Mouse (Mus musculus): ENCODE results near the gene Nub1.
"Not testable (repeated sequence)": the region's sequence is repeated elsewhere in the genome, so short reads cannot be mapped to it uniquely, and the experiment has no call there.

The Nub1 gene

DNA sequence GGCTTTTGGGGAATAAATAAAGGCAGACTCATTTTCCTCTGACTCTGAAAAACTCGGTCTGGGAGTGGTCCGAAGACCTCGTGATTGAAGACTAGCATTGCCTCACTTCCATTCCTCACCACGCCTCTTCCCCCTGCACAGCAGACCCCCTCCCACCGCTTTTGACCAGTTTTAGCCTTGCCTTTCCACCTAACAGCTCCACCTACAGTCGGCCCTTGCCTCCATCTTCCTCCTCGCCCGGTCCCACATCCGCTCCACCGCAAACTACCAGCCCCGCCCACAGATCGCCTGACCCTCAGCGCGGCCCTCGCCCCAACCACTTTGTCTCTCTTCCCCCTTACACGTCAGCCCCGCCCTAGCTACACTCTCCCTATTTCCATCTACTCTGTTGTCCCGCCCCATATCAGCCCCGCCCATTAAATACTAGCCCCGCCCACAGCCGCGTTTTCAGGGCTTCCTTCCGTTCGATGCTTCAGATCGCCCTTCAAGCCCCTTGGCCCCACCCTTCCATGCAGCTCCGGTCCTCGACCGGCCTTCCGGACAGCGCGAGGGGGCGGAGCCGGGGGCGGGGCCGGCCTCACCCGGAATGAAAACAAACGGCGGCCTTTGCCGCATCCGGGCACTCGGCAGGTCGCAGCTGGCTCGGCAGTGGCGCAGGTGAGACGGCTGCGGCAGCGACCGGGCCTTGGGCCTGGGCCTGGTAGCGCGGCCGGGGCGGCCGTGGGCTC, at the start of gene Nub1:
Gene Nub1, plus strand, starts transcription at position 167 of the 728 bp plus-strand sequence.
- DNase-seq (ENCODE audit: low read depth): peak; percentile 100

DNA sequence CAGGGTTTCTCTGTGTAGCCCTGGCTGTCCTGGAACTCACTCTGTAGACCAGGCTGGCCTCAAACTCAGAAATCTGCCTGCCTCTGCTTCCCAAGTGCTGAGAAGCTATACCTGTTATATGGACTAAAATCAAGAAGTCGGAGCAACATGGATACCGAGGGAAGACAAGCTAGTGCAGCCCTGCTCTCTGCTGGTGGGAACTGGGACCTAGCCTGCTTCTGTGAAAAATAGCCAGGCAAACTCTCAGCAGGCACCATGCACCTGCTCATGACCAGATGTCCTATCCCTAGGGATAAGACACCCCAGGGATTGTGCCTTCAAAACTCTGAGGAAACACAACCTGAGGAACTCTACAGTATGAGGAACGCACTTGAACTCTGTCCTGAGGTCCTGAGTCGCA, 48.3 kb upstream of the Nub1 start:
- no peak for DNase-seq (ENCODE audit: low read depth)

DNA sequence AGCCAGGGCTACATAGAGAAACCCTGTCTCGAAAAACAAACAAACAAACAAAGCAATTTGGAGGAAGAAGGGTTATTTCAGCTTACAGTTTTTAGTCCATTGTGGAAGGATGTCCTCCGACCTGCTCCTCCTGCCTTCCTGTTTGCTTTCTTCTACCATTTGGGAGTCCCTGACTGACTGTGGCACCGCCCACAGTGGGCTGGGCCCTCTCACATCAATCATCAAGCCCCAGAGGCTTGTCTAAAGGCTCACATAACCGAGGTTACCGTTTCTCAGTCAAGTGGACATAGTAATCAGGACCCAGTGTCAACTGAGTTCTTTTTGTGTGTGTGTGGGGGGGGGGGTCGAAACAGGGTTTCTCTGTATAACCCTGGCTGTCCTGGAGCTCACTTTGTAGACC, 47.2 kb upstream of the Nub1 start:
- DNase-seq (ENCODE audit: low read depth): no peak

DNA sequence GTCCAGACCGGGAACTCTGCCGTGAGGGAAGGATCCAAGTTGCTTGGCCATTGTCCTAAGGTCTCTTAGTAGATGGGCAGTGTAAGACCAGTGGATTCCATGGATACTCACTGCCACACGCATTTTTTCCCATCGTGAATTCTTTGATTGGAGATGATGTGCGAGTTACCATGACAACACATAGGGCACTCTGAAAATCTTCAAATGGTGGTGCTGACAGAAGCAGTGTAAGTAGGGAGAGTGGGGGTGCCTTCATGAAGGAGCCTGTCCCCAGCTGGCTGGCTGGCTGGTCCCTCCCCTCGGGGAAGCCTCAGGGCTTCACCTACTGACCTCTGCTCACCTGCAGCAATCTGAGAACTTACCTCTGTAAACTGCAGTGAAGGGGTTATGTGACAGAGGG, 46.3 kb upstream of the Nub1 start:
- DNase-seq (ENCODE audit: low read depth): no peak

DNA sequence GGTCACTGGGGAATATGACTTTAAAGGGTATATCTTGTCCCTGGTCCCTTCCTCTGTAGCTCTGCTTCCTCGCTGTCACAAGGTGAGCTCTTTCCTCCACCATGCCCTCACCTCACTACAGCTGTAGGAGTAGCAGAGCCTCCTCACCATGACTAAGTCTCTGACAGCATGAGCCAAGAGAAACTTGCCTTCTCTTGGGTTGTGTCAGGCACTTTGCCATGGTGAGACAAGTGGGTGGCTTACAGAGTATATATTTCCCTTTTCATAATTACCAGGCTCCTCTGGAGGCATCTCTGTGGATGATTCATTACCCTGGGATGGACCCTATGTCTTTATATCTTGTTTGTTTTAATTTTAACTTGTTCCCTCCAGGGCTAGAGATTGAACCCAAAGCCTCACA, 39.9 kb upstream of the Nub1 start:
- DNase-seq (ENCODE audit: low read depth): no peak

DNA sequence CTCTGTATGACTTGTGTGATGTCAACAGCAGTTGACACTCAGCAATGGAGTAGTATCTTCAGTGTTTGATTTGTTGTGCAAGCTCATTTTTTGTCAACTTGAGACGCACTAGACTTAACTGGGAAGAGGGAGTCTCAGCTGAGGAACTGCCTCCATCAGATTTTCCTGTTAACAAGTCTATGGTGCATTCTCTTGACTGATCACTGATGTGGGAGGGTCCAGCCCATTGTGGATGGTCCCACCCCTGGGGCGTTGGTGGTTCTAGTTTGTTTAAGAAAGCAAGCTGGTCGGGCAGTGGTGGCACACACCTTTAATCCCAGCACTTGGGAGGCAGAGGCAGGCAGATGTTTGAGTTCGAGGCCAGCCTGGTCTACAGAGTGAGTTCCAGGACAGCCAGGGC, 36.1 kb upstream of the Nub1 start:
- DNase-seq (ENCODE audit: low read depth): no peak

DNA sequence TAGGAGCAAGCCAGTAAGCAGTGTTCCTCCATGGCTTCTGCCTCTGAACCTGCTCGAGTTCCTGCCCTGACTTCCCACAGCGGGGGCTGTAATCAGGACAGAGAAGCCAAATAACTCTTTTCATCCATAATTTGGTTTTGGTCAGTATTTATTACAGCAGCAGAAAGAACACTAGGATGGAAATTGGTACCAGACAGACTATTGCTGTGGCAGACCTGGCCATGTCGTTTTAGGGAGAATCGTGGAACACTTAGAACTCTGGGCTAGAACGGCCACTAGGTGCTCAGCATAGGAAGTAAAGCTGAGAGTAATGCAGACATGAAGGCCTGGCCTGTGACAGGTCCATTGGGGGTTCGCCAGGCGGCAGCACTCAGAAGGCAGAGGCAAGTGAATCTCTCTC, 35.6 kb upstream of the Nub1 start:
- no peak for DNase-seq (ENCODE audit: low read depth)

DNA sequence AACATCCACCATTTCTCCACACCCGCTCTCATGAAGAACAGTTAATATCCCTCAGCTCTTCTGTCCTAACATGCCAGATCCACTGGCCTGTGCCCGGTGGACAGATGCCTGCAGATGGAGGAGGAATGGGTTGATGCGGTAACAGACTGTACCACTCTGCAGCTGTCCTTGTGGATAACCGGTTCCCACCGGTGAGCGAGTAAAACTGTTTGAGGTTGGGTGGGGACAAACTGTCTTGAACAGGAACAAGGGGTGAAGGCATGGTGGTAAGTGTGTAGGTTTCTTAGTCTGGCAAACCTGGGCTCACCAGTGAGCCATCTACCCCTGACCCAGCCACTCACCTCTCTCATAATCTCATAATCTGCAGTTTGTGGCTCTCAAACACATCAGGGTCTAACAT, 34.0 kb upstream of the Nub1 start:
- DNase-seq (ENCODE audit: low read depth): no peak

DNA sequence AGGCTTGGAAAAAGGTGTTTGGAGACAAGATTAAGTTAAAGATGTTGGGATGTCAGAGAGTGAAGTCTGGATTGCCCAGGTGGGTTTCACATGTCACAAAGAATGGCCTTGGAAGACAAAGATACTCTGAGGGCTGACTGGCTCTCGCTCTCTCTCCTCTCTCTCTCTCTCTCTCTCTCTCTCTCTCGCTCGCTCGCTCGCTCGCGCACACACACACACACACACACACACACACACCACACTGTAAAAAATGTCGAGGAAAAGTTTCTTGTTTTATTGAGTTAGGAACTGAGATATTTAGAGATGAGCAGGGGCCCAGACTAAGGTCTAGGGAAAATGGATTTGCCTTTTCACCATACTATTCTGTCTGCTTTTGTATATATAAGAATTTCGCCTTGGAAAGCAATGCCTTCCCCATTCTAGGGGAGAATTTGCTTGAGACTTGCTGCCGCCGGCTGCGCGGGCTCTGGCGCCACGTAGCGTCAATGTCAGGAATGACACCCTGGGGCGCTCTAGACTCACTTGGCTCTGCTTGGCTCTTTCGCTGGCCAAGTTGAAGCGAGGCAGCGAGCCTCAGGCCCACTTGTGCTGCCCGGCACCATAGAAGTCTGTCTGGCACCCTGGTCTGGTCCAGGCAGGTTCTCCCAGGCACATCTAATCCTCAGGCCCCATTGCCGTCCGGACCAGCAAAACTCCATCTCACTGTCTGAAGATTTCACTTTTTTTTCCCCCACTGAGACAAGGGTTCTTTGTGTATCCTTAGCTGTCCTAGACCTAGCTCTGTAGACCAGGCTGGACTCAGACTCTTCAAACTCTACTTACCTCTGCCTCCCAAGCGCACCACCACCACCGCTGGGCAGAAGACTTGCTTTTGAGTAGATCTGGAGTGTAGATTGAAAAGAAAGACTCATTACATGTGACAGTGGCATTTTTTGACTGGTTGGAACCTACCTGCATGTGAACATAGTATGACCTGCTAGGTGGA, 33.3 kb upstream of the Nub1 start:
- DNase-seq (ENCODE audit: low read depth): peak; percentile 72

DNA sequence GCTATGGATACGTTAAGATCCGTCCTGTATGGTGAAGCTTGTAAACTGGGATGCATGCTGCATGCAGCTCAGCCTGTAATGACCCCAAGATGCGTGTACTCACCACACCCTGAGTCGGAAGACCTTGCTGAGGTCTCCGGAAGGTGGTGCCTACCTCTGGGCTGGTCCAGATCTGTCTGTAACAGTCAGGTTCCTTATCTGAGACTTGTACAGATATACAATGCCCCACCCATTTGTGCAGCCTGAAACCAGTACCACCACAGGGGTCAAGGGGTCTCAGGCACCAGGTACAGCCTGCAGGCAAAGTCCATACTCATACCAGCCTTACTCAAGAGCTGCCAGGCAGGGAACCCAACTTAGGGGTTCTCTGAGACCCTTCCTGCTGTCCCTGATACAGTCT, 32.6 kb upstream of the Nub1 start:
- no peak for DNase-seq (ENCODE audit: low read depth)

DNA sequence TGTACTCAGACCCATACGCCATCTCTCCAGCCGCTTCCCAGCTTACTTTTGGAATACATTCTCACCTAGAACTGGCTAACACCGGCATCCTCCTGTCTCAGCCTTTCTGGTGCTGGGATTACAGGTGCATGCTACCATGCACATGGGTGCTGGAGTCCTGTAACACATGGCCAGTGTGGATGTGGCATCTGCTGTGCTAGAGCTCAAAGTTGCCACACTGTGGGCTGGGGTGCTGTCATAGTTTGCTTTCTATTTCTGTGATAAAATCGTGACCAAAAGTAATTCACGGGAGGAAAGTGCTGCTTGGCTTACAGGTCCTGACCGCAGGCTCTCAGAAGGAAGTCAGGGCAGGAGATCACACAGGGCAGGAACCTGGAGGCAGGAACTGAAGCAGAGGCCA, 30.8 kb upstream of the Nub1 start:
- DNase-seq (ENCODE audit: low read depth): peak; percentile 15

DNA sequence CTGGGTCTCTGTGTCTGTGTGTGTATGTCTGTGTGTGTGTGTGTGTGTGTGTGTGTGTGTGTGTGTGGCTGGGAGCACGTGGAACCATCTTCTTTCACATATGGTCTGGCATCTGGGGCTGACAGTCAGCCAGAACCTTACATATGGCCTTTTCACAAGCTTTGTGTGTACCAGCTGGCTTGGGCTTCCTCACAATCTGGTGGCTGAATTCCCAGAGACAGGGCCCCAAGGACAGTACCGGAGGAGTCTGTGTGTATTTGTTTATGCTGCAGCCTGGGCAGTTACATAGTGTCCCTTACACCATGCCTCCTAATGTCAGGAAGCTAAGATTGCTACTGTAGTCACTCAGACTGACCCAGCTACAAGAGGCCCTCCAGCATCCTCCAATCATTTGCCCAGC, 28.2 kb upstream of the Nub1 start:
- DNase-seq (ENCODE audit: low read depth): no peak

DNA sequence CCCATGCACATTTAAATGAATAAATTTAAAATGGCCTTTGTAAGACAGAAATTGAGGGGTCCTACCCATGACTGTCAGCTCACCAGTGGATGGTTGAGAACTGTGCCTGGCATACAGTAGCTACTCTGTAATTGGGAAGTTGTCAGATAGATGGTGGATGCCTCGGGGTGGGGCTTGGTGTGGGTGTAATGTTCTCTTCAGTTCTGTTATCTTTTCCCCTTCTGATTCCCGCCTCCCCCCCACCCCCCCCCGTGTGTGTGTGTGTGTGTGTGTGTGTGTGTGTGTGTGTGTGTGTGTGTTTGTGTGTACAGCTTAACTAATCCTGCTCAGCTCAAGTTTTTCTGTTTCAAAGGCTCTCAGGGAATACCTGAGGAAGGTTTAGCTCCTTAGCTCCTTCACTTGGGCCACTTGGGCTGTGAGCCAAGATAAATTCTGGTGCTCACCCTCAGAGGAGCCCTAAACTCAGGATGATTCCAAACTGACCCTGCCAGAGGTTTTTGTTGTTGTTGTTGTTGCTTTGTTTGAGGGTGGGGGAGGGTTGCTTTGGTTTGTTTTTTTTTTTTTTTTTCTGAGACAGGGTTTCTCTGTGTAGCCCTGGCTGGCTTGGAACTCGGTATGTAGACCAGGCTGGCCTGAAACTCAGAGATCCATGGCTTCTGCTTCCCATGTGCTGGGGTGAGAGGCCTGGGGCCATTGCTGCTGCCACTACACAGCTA, 25.5 kb upstream of the Nub1 start:
- DNase-seq (ENCODE audit: low read depth): no peak

DNA sequence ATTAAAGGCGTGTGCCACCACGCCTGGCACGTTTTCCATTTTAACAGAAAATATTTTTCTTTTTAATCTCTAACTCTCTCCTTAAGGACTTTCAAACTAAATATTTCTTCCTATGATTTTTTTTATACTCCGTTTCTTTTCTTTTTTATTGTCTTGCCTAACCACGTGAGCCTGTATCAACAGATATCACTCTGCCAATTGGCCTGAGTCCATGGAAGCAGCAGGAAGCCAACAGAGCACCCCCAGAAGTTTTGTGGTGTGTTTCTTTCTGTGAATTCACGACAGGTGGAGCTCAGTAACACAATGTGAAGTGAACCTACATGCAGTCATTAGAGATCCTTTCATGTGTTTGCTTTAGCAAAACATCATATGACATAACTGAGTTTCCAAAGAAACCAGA, 23.9 kb upstream of the Nub1 start:
- no peak for DNase-seq (ENCODE audit: low read depth)

DNA sequence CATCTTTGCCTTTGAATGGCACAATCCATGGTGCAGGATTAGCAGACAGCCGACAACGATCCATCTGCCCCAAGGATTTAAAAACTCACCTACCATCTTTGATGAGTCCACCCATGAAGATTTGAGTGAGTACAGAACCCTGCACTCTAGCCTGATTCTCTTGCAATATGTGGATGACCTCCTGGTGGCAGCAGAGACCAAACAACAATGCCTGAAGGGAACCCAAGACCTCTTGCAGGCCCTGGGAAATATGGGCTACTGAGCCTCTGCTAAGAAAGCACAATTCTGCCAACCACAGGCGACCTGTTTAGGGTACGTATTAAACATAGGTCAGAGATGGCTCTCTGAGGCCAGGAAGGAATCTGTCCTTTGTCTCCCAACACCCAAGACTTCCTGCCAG, 11.1 kb upstream of the Nub1 start:
- DNase-seq (ENCODE audit: low read depth): peak; percentile 78

DNA sequence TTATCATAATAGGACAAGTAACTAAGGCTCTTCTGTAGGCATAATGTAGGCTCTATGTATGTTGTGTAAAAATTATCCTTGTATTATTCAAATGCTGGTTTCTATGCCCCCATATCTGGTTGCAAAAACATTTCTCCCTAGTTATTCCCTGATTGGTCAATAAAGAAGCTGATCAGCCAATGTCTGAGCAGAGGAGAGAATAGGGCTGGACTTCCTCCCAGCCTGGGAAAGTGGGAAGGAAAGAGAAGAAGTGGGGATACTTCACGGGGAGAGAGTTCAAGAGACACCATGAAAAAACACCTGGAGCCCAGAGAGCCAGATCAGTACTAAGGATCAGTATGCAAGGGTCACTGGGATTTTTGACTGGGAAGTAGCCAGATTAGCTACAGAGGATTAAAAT, 3.9 kb upstream of the Nub1 start:
- peak; percentile 51 for DNase-seq (ENCODE audit: low read depth)

DNA sequence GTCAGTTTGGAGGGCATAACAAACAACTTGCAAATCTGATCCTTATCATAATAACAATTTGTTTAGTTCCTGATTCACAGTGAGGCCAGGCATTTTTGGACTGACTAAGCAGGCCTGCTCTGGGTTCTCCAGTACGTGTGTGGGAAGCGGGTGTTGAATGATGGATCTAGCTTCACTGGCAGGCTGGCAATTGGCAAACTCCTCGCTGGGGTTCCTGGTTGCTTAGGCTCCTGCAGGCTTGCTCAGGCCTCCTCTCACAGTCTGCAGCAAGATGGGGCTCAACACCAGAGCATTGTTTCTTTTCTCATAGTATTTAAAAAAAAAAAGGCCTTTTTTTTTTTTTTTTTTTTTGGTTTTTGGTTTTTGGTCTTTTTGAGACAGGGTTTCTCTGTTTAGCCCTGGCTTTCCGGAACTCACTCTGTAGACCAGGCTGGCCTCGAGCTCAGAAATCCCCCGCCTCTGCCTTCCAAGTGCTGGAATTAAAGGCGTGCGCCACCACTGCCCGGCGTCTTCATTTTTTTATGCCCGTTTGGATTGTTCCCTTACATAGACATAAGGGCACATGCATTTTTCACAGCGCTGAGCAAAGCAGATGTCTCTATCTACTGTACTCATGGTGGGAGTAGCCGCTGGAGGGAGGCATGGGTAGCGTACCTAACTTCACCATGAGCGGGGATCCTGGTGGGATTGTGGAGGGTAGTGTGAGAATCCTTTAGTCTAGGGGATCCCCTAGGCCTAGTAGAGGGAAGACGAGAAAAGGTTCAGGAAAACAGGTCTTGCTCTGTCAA, 560 bp upstream of the Nub1 start:
- peak; percentile 78 for DNase-seq (ENCODE audit: low read depth)

DNA sequence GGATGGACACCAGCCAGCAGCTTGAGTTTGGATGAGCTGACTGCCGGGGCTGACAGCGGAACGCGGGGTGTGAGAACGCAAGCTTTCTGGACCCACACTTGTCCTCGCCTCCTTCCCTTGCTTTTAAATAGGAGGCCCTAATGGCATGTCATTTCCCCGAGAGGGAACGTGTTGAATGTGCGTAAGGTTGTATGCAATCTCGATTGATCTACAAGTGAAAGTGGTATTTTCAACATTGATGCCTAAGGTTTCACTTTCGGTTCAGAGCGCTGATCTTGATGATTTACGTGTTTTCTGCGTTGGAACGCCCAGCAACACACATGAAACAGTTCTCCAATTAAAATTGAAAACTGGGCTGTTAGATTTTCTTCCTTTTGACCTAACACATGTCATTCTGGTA, 844 bp downstream of the Nub1 start:
- DNase-seq (ENCODE audit: low read depth): peak; percentile 89

DNA sequence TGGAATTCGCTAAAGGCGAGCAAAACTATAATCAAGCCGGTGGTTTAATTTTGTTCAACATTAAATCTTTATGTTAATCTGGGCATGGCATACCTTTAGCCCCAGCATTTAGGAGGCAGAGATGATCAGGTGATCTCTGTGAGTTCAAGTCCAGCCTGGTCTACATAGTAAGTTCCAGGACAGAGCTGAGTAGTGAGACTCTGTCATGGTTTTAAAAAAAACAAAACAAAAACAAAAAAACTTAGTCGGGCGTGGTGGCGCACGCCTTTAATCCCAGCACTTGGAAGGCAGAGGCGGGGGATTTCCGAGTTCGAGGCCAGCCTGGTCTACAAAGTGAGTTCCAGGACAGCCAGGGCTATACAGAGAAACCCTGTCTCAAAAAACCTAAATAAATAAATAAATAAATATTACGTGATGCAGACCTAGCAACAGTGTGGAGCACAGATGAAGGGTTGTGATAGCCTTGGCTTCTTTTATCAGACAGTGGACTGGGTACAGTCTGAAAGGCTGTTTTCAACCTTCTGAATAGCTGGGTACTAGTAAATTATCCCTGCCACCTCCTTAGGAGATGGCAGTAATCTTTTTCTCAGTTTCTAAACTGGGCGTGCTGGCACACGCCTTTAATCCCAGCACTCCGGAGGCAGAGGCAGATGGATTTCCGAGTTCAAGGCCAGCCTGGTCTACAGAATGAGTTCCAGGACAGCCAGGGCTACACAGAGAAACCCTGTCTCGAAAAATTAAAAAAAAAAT, 1.5 kb downstream of the Nub1 start:
- not testable (repeated sequence) for DNase-seq (ENCODE audit: low read depth)

DNA sequence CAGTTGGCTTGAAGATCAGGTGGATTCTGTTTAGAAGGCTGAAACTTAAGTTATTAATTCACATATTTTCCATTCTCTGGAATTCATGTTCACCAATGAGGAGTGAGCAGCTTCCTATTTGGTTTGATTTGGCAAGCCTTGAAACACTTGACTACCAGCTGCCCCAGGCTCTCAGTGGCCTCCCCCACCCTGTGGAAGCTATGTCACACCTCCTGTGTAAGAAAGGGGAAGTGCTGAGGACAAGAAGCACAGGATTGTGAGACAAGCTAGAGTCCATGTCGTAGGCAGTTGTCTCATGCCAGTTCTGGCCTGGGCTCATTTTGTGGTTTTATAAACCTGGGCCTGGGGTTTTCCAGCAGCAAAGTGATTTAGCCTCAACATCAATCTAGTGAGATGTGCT, 2.4 kb downstream of the Nub1 start:
- DNase-seq (ENCODE audit: low read depth): peak; percentile 90

DNA sequence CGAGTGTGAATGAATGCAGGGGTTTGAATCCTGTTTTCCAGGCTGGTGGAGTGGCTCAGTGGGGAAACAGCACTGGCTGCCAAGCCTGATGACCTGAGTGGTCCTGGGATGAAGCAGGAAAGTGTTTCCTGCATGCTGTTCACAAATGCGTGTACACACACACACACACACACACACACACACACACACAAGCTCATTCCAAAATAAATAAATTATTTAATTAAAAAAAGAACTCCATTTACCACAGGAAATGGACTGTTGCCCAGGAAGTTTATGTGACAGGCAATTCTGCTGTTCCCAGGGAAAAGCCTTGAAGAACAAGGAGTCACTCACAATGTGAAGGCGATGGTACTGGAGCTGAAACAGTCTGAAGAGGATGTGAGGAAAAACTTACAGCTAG, 11.4 kb downstream of the Nub1 start:
- DNase-seq (ENCODE audit: low read depth): no peak

All from 416B (cell line).